Mouse (Mus musculus): ENCODE measurements around the gene Rpgr.

Gene Rpgr

GRCm38 (mm10) chrX:10216410-10216949, at the start of gene Rpgr:
Gene Rpgr, minus strand, starts transcription at chrX:10216920.
- CTCF ChIA-PET = no interaction called here

GRCm38 (mm10) chrX:10258260-10258659, 41.5 kb upstream of the Rpgr start:
- CTCF ChIA-PET = no interaction called here

- CTCF ChIA-PET = no interaction called here
These were observed 41.1 kb upstream of the Rpgr start for GRCm38 (mm10) chrX:10257774-10258173.

GRCm38 (mm10) chrX:10251852-10252504, 35.3 kb upstream of the Rpgr start, which contains the start of gene Otc:
Gene Otc, plus strand, starts transcription at chrX:10252305.
- CTCF ChIA-PET = no interaction called here

- CTCF ChIA-PET = no interaction called here
These were observed 34.6 kb upstream of the Rpgr start for GRCm38 (mm10) chrX:10251357-10251756.

- CTCF ChIA-PET = no interaction called here
These were observed 27.2 kb upstream of the Rpgr start for GRCm38 (mm10) chrX:10243916-10244315.

- CTCF ChIA-PET = no interaction called here
These were observed 22.8 kb upstream of the Rpgr start for GRCm38 (mm10) chrX:10239515-10239914.

GRCm38 (mm10) chrX:10234617-10235016, 17.9 kb upstream of the Rpgr start:
- CTCF ChIA-PET = no interaction called here

GRCm38 (mm10) chrX:10233051-10233450, 16.3 kb upstream of the Rpgr start:
- CTCF ChIA-PET = no interaction called here

- CTCF ChIA-PET = no interaction called here
These were observed 2.6 kb upstream of the Rpgr start for GRCm38 (mm10) chrX:10219281-10219680.

GRCm38 (mm10) chrX:10215972-10216371, 748 bp downstream of the Rpgr start:
- CTCF ChIA-PET = no interaction called here

GRCm38 (mm10) chrX:10205937-10206336, 10.8 kb downstream of the Rpgr start:
- CTCF ChIA-PET = no interaction called here

GRCm38 (mm10) chrX:10201289-10201688, 15.4 kb downstream of the Rpgr start:
- CTCF ChIA-PET = no interaction called here

GRCm38 (mm10) chrX:10152390-10152789, 64.3 kb downstream of the Rpgr start:
- CTCF ChIA-PET = no interaction called here

- CTCF ChIA-PET = no interaction called here
These were observed 99.5 kb downstream of the Rpgr start, which contains the start of gene Srpx for GRCm38 (mm10) chrX:10117065-10117719. Gene Srpx, minus strand, starts transcription at chrX:10117709.

GRCm38 (mm10) chrX:10115780-10116179, 100.9 kb downstream of the Rpgr start:
- CTCF ChIA-PET = no interaction called here

- CTCF ChIA-PET = no interaction called here
These were observed 106.0 kb downstream of the Rpgr start for GRCm38 (mm10) chrX:10110736-10111135.

- CTCF ChIA-PET = no interaction called here
These were observed 108.2 kb downstream of the Rpgr start for GRCm38 (mm10) chrX:10108558-10108957.

GRCm38 (mm10) chrX:10105475-10105874, 111.2 kb downstream of the Rpgr start:
- CTCF ChIA-PET = no interaction called here

- CTCF ChIA-PET = no interaction called here
These were observed 114.0 kb downstream of the Rpgr start for GRCm38 (mm10) chrX:10102739-10103138.

GRCm38 (mm10) chrX:10095797-10096196, 120.9 kb downstream of the Rpgr start:
- CTCF ChIA-PET = no interaction called here

GRCm38 (mm10) chrX:10080385-10080784, 136.3 kb downstream of the Rpgr start:
- CTCF ChIA-PET = no interaction called here

- CTCF ChIA-PET = no interaction called here
These were observed 136.7 kb downstream of the Rpgr start for GRCm38 (mm10) chrX:10079981-10080380.

- CTCF ChIA-PET = no interaction called here
These were observed 142.8 kb downstream of the Rpgr start for GRCm38 (mm10) chrX:10073966-10074365.

Data from spleen, embryonic (tissue).